Mouse (Mus musculus) lung, adult 2 months (tissue): ENCODE data around the gene Nup54.

Experiments used
- CTCF ChIP-seq: fragments of 200-500 bp; IDR thresholded peaks from 2 replicates; pipeline ENCODE4 v1.5.1; 2011; ENCODE audit warnings: mild to moderate bottlenecking, low read length, control low read depth; ENCODE audit not compliant: insufficient read depth
- POLR2A ChIP-seq: fragments of 200-500 bp; IDR thresholded peaks from 2 replicates; pipeline ENCODE4 v1.6.1; 2011; ENCODE audit warnings: low read depth, mild to moderate bottlenecking, control low read depth, low read length, borderline replicate concordance; ENCODE audit errors: extremely low read depth

GRCm38 (mm10) chr5:92382349-92382679, 52.7 kb downstream of the Nup54 start:
- TF ChIP-seq POLR2A = no peak
- TF ChIP-seq CTCF = no peak
